Mouse (Mus musculus): Measurements from ENCODE around the gene Grid2ip.

DNA sequence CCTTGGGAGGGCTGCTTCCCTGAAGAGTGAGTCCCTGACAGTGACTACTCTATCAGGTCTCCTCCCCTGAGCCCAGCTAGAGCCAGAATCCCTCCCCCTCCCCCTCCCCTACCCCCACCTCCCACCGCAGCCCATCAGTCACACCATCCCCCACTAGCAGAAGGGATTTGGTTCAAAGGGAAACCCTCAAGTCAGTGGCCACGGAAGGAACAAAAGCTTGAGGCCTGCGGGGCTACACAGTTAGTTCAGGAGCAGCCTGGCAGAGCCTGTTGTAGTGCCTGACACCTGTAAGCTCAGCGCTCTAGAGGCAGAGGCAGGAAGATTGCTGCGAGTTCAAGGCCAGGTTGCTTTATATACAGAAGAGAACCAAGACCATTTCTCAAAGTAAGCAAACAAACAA, 1.1 kb upstream of the Grid2ip start:
- TF ChIP-seq CTCF (IDR thresholded peaks at IDR 0.05; ENCODE audit: borderline replicate concordance, insufficient read depth, low read depth, low read length) (no peak), POLR2A (IDR thresholded peaks at IDR 0.05; ENCODE audit: borderline replicate concordance, insufficient read depth, low read length) (no peak)

Data from cerebellum, adult 2 months (tissue).